Mouse (Mus musculus) forebrain, embryonic 10.5 days (tissue): Measurements from ENCODE around the gene Magea6. TPM values are rescaled to one million over a fixed set of nuclear protein-coding genes. Genes with fewer than 3 reads are reported as not detected.
"Not testable (repeated sequence)": the region's sequence is repeated elsewhere in the genome, so short reads cannot be mapped to it uniquely, and the experiment has no call there.

Experiments
- DNase-seq: peaks from one replicate; pipeline ENCODE4 v3.0.0-alpha.2; 2017; ENCODE audit warnings: low spot score; ENCODE audit errors: extremely low spot score
- H3K27ac ChIP-seq: fragments of 300-500 bp; sonication (generic); 2 replicates; pipeline ENCODE4 v1.5.1; 2016; ENCODE audit warnings: mild to moderate bottlenecking
- H3K27me3 ChIP-seq: fragments of 300-500 bp; sonication (generic); 2 replicates; pipeline ENCODE4 v1.6.1; 2016; ENCODE audit warnings: mild to moderate bottlenecking; ENCODE audit not compliant: poor library complexity, severe bottlenecking
- H3K36me3 ChIP-seq: fragments of 300-500 bp; sonication (generic); replicated peaks from 2 replicates; pipeline ENCODE4 v1.6.1; 2016; ENCODE audit warnings: mild to moderate bottlenecking, moderate library complexity
- H3K4me1 ChIP-seq: fragments of 300-500 bp; sonication (generic); 2 replicates; pipeline ENCODE4 v1.6.1; 2016
- H3K4me3 ChIP-seq: fragments of 300-500 bp; sonication (generic); 2 replicates; pipeline ENCODE4 v1.5.1; 2016; ENCODE audit warnings: mild to moderate bottlenecking, moderate library complexity
- H3K9me3 ChIP-seq: fragments of 300-500 bp; sonication (generic); 2 replicates; pipeline ENCODE4 v1.6.1; 2016; ENCODE audit warnings: mild to moderate bottlenecking, moderate library complexity
- WGBS: fragments of 180-500 bp; shearing (Covaris S2); methylation state at CpG from one replicate; pipeline ENCODE4 v1.1.7; 2016; 5-methylcytosine and 5-hydroxymethylcytosine counted together
- polyA plus RNA-seq: library from polyadenylated mRNA; unstranded; fragments of >200 nt; fragmentation: Nextera tagmentation; extraction: Ambion mirVana; gene quantifications from 2 replicates; pipeline ENCODE4 v1.2.1, GENCODE M21; 2016

Gene Magea6
- polyA plus RNA-seq: not detected in 2 replicates

GRCm38 (mm10) chrX:154935887-154936286 is at the start of gene Magea6:
Gene Magea6 (minus strand): TSS chrX:154935987.
- H3K27me3 ChIP-seq, H3K4me1 ChIP-seq, H3K27ac ChIP-seq, DNase-seq, H3K36me3 ChIP-seq, H3K9me3 ChIP-seq, H3K4me3 ChIP-seq: not testable (repeated sequence)
- WGBS: 62% methylated on average over 1 of the region's 1 CpGs

GRCm38 (mm10) chrX:154949405-154949804 is 13.6 kb upstream of the Magea6 start, which contains the start of gene Magea3:
Gene Magea3 (minus strand): TSS chrX:154949505.
- H3K9me3 ChIP-seq, H3K27ac ChIP-seq: not testable (repeated sequence)
- 69% methylated on average over 1 of the region's 1 CpGs for WGBS

GRCm38 (mm10) chrX:154890167-154890566 is 45.6 kb downstream of the Magea6 start, which contains the start of gene Cldn34b1:
Gene Cldn34b1 (minus strand): TSS chrX:154890267.
- DNase-seq, H3K9me3 ChIP-seq, H3K36me3 ChIP-seq, H3K4me3 ChIP-seq, H3K27me3 ChIP-seq, H3K4me1 ChIP-seq, H3K27ac ChIP-seq: not testable (repeated sequence)
- WGBS: 91% methylated on average over 3 of the region's 3 CpGs

More at GRCm38 (mm10) chrX:154949405-154949804, 13.6 kb upstream of the Magea6 start, which contains the start of gene Magea3:
- H3K4me3 ChIP-seq, H3K4me1 ChIP-seq, H3K27me3 ChIP-seq, H3K36me3 ChIP-seq, DNase-seq: not testable (repeated sequence)

Other genes with a start within 250 kb of the Magea6 start
- gene Cldn34b1, start 45.7 kb downstream of the Magea6 start, polyA plus RNA-seq: not detected in 2 replicates
- gene Magea3, start 13.5 kb upstream of the Magea6 start, polyA plus RNA-seq: not detected in 2 replicates
- gene Magea8, start 59.9 kb upstream of the Magea6 start, polyA plus RNA-seq: not detected in 2 replicates
- not detected in 2 replicates for gene Magea5, start 127.2 kb upstream of the Magea6 start, polyA plus RNA-seq
- gene Magea1, start 153.8 kb upstream of the Magea6 start, polyA plus RNA-seq: not detected in 2 replicates
- not detected in 2 replicates for gene Magea2, start 157.7 kb upstream of the Magea6 start, polyA plus RNA-seq
- not detected in 2 replicates for gene Cldn34b2, start 192.4 kb upstream of the Magea6 start, polyA plus RNA-seq